Mouse (Mus musculus) hematopoietic stem cell, adult 5-6 weeks (primary cell): ENCODE data around the gene Pacsin2. TPM values are rescaled to one million over a fixed set of nuclear protein-coding genes. Genes with fewer than 3 reads are reported as not detected.
"Not testable (repeated sequence)": the region's sequence is repeated elsewhere in the genome, so short reads cannot be mapped to it uniquely, and the experiment has no call there.

Source experiments
- ATAC-seq, 2 experiments: fragments of 125-278 bp in 1 of 2; replicated peaks in 1 of 2; 2 replicates each; pipeline ENCODE4 v1.8.0; 2016 to 2017; ENCODE audit warnings: inconsistent platforms in 2 of 2, mild to moderate bottlenecking in 2 of 2, moderate number of reproducible peaks in 2 of 2, low read depth in 1 of 2, moderate TSS enrichment in 1 of 2; ENCODE audit not compliant: low FRiP score in 2 of 2, poor library complexity in 2 of 2, severe bottlenecking in 2 of 2, insufficient read depth in 1 of 2, low TSS enrichment in 1 of 2
- total RNA-seq: library from RNA; stranded (forward); fragments of 172-1452, 232-1000 nt; gene quantifications from 2 replicates; pipeline ENCODE4 v1.2.3, GENCODE M21; 2017

Pacsin2 gene
- total RNA-seq, 1 experiment from 2014 or later: 83.5 TPM

DNA sequence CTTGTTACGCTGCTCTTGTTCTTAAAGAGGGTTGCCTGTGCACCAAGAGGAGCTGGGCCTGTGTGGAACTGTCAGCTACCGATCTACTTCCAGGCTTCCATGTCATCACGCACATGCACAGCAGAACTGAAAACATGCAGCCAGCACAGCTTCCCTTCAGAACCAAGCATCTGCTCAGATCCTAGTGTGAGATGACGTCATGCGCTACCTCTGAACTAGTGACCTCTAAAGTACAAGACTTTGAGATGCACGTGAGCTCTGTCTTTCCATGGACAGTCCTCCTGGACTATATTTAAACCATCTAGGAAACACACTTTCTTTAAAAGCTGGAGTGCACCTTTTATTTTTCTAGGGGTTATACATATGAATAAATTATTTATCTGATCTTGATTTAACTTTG, 49.0 kb downstream of the Pacsin2 start:
- no peak for ATAC-seq

- no peak for ATAC-seq
Observed at GRCm38 (mm10) chr15:83411616-83412015, 52.8 kb downstream of the Pacsin2 start.

DNA sequence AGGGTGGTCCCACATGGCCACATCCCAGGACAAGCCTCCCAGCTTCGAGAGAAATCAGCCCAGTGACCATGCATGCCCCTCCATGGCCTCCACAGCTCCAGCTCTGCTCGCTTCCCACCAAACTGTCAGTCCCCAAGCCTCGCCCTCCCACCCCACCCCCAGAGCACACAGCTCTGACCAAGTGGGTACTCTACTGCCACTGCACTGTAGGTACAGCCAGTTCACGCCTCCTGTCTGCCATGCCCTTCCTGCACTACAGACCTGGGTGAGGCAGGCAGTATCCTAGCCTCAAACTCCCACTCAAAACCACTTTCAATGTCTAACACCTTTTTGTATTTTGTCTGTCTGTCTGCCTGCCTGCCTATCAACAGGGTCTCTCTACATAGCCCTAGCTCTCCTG, 53.7 kb downstream of the Pacsin2 start:
- ATAC-seq: no peak

DNA sequence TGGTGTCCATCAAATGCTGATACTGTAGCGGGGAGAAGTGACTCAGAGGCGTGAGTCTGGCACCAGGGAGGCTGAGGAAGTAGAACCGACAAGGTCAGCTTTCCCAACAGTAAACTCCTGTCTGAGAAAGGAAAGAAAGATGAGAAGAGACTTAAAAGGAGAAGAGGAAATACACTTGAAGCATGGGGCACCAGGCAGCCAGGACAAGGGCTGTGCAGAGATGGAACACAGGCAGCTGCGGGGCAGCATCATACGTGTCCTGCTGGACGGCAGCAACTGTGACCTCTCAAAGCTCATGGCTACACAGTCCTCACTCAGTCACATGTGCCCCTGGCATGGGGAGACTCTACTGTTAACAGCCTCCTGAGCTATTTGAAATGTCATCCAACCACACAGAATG, 54.1 kb downstream of the Pacsin2 start:
- peak in 1 of 2 experiments; percentile 30; a peak in 1 of 4 replicates for ATAC-seq

- ATAC-seq: no peak
Observed at GRCm38 (mm10) chr15:83408692-83409442, 55.5 kb downstream of the Pacsin2 start.

- no peak; a peak in 1 of 4 replicates for ATAC-seq
Observed at GRCm38 (mm10) chr15:83408216-83408615, 56.2 kb downstream of the Pacsin2 start.

- ATAC-seq: no peak
Observed at GRCm38 (mm10) chr15:83407502-83407901, 56.9 kb downstream of the Pacsin2 start.

GRCm38 (mm10) chr15:83405866-83406265, 58.5 kb downstream of the Pacsin2 start:
- peak in 1 of 2 experiments; percentile 60; a peak in 1 of 4 replicates for ATAC-seq

- ATAC-seq: no peak
Observed at GRCm38 (mm10) chr15:83404008-83404407, 60.4 kb downstream of the Pacsin2 start.

DNA sequence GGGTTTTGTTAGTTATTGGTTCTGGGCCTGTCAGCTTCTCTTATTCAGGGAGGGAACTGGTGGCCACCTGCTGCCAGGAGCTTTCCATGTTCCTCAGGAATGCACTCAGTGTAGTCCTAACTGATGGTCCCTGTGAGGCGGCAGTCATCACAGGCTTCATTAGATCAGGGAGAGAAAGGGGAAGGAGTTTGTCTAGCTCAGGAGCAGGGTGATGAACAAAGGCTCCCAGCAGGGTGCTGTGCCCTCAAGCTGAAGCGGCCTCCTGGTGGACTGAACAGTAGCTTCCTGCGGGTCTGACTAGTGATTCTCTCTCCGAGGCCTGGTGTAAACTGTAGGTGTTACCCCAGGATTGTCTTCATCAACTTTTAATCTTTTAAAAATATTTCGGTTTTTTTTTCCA, 61.4 kb downstream of the Pacsin2 start:
- ATAC-seq: no peak

- no peak for ATAC-seq
Observed at GRCm38 (mm10) chr15:83392722-83393121, 71.7 kb downstream of the Pacsin2 start.

DNA sequence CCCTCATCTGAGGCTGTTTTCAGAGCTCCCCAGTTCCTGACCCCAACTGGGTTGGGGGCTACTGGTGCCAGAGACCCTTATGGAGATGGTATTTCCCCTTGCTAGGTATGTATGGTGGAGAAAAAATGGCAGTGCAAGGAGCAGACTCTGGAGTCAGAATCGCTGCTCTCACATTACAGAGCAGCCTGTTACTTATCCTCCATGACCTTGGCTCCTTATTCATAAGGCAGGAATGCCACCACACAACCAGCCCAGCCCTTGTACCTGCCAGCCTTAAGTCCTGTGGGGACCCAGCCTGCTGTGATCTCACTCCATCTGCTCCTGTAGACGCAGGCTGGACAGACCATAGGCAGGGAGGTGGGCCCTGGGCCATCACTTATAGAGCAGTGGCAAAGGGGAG, 76.5 kb downstream of the Pacsin2 start:
- ATAC-seq: no peak

- ATAC-seq: no peak
Observed at GRCm38 (mm10) chr15:83383633-83384032, 80.8 kb downstream of the Pacsin2 start.

GRCm38 (mm10) chr15:83383136-83383535, 81.3 kb downstream of the Pacsin2 start:
- ATAC-seq: no peak

GRCm38 (mm10) chr15:83382467-83382866, 81.9 kb downstream of the Pacsin2 start:
- ATAC-seq: no peak

DNA sequence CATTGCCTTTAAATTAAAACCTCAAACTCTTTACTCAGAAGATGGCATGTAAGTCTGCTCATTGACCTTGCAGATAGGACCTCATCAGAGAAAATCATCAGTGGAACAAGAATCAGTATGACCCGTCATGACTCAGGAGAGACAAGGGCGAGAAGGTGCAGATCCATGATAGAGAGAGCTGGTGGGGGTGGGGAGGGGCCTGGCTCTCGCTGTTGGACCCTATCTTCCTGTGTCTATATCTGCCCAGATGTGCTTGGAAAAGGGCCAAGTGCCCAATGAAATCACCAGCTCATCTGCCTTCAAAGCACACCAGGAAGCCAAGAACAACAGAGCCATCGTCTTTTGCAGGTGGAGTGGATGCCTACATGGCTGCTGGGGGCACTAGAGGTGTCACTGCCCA, 87.3 kb downstream of the Pacsin2 start:
- no peak for ATAC-seq

- ATAC-seq: peak; percentile 57 to 67
Observed at GRCm38 (mm10) chr15:83375136-83375535, 89.3 kb downstream of the Pacsin2 start.

GRCm38 (mm10) chr15:83374076-83374475, 90.3 kb downstream of the Pacsin2 start:
- no peak for ATAC-seq

- not testable (repeated sequence) for ATAC-seq
Observed at GRCm38 (mm10) chr15:83368702-83369101, 95.7 kb downstream of the Pacsin2 start.
